Mouse (Mus musculus) embryonic facial prominence, embryonic 11.5 days (tissue): ENCODE data around the gene Cbll1. TPM values are rescaled to one million over a fixed set of nuclear protein-coding genes. Genes with fewer than 3 reads are reported as not detected.
A peak's percentile ranks its signal among the peaks of the same experiment; 100 is the strongest.
"Not testable (repeated sequence)": the region's sequence is repeated elsewhere in the genome, so short reads cannot be mapped to it uniquely, and the experiment has no call there.

Experiments
- ATAC-seq: fragments of 200-750 bp; cut with Nextera tagmentation; replicated peaks from 2 replicates; pipeline ENCODE4 v1.8.0; 2017; ENCODE audit warnings: low read depth; ENCODE audit not compliant: insufficient number of reproducible peaks, low FRiP score, low TSS enrichment
- DNase-seq: peaks from one replicate; pipeline ENCODE4 v3.0.0-alpha.2; 2015; ENCODE audit warnings: low spot score
- H3K27ac ChIP-seq: fragments of 300-500 bp; sonication (generic); replicated peaks from 2 replicates; pipeline ENCODE4 v1.5.1; 2014; ENCODE audit warnings: mild to moderate bottlenecking, low read depth, low read length, control low read depth
- H3K27me3 ChIP-seq: fragments of 300-500 bp; sonication (generic); 2 replicates; pipeline ENCODE4 v1.6.1; 2014; ENCODE audit warnings: mild to moderate bottlenecking, low read length, moderate library complexity, mixed read lengths; ENCODE audit not compliant: control insufficient read depth, insufficient read depth
- H3K36me3 ChIP-seq: fragments of 300-500 bp; sonication (generic); replicated peaks from 2 replicates; pipeline ENCODE4 v1.6.1; 2014; ENCODE audit warnings: low read depth, mild to moderate bottlenecking, low read length, moderate library complexity, mixed read lengths; ENCODE audit not compliant: control insufficient read depth, insufficient read depth
- H3K4me1 ChIP-seq: fragments of 300-500 bp; sonication (generic); 2 replicates; pipeline ENCODE4 v1.6.1; 2014; ENCODE audit warnings: low read length, mixed read lengths; ENCODE audit not compliant: control insufficient read depth, insufficient read depth
- H3K4me2 ChIP-seq: fragments of 300-500 bp; sonication (generic); 2 replicates; pipeline ENCODE4 v1.6.1; 2014; ENCODE audit warnings: low read depth, mild to moderate bottlenecking, control low read depth, low read length, moderate library complexity
- H3K4me3 ChIP-seq: fragments of 300-500 bp; sonication (generic); 2 replicates; pipeline ENCODE4 v1.5.1; 2014; ENCODE audit warnings: low read depth, low read length, control low read depth
- H3K9ac ChIP-seq: fragments of 300-500 bp; sonication (generic); replicated peaks from 2 replicates; pipeline ENCODE4 v1.6.1; 2014; ENCODE audit warnings: mild to moderate bottlenecking, control low read depth, low read length
- H3K9me3 ChIP-seq: fragments of 300-500 bp; sonication (generic); replicated peaks from 2 replicates; pipeline ENCODE4 v1.6.1; 2016; ENCODE audit warnings: mild to moderate bottlenecking, low read length, inconsistent platforms, mixed read lengths; ENCODE audit not compliant: control insufficient read depth
- WGBS: fragments of 180-500 bp; shearing (Covaris S2); extraction: QIAGEN DNeasy Blood & Tissue Kit; methylation state at CpG from one replicate; pipeline ENCODE4 v1.1.7; 2014; 5-methylcytosine and 5-hydroxymethylcytosine counted together
- polyA plus RNA-seq: library from polyadenylated mRNA; unstranded; fragments of >200 nt; fragmentation: Nextera tagmentation; extraction: Ambion mirVana; gene quantifications from 2 replicates; pipeline ENCODE4 v1.2.1, GENCODE M21; 2014

Gene Cbll1
- polyA plus RNA-seq, 1 experiment from 2014 or later: 24.6 TPM

DNA sequence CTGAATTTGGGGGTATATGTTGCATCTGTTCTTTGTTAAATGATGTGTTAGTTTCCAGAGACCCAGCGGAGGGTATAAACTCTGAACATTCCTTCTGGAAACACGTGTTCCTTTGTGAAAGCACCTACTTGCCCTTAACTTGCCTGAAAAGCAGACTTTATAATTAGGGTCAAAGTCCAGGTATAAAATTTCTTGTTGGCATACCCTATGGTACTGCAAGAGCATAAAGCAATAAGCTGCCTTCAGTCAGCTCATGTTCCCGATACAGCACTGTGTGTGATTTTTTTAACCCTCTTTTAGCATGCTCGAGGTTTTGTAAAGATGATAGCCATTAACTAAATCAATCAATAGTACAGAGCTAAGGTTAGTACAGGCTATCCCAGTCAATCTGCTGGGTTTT, 36.8 kb downstream of the Cbll1 start:
- H3K4me2 ChIP-seq: no peak overlapping the region
- no peaks in the 10 kb centered on the region for H3K27me3 ChIP-seq
- WGBS: 70% methylated on average over 4 of the region's 4 CpGs
- no peak overlapping the region for H3K27ac ChIP-seq
- no peaks in the 10 kb centered on the region for H3K4me1 ChIP-seq
- H3K9ac ChIP-seq: no peak overlapping the region
- DNase-seq (no peak), ATAC-seq (no peak)
- no peaks in the 10 kb centered on the region for H3K9me3 ChIP-seq
- H3K4me3 ChIP-seq: no peak overlapping the region
- H3K36me3 ChIP-seq: no peaks in the 10 kb centered on the region

GRCm38 (mm10) chr12:31461371-31461770, 38.0 kb downstream of the Cbll1 start:
- Histone ChIP-seq H3K27ac (no peak overlapping the region), H3K9me3 (no peaks in the 10 kb centered on the region), H3K27me3 (no peaks in the 10 kb centered on the region), H3K36me3 (no peaks in the 10 kb centered on the region), H3K4me1 (no peaks in the 10 kb centered on the region), H3K4me3 (no peak overlapping the region), H3K4me2 (no peak overlapping the region), H3K9ac (no peak overlapping the region)
- DNase-seq (no peak), ATAC-seq (no peak)
- WGBS: 93% methylated on average over 9 of the region's 9 CpGs

DNA sequence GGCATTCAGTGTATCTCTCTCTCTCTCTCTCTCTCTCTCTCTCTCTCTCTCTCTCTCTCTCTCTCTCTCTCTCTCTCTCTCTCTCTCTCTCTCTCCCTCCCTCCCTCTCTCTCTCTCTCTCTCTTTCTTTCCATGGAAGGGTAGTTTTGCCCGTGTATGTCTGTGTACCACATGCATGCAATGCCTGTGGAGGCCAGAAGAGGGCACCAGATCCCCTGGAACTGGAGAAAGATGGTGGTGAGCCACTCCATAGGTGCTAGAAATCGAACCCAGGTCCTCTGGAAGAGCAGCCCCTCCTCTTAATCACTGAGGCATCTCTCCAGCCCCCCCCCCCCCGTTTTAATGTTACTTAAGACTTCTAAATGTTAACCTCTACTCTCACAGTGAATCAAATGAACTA, 39.1 kb downstream of the Cbll1 start:
- not testable (repeated sequence) for ATAC-seq, DNase-seq, H3K27me3 ChIP-seq, H3K4me2 ChIP-seq, H3K36me3 ChIP-seq, H3K9ac ChIP-seq, H3K4me3 ChIP-seq, H3K9me3 ChIP-seq, H3K4me1 ChIP-seq, H3K27ac ChIP-seq
- WGBS: 44% methylated on average over 3 of the region's 3 CpGs

DNA sequence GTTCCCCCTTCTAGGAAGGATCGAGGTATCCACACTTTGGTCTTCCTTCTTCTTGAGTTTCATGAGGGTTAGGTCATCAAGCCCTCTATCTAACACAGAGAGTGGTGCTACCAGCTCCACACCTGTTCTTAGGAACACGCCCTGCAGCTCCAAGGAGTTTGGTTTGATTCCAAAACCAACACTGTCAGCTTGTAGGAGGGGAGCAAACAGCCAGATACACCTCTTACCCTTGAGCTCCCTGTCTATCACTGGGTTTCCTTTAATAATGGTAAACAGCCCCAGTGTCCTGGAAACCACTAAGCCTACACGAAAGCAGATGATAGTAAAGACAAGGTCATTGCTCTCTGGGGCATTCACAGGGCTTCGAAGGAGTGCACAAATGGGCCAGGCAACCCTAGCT, 40.9 kb downstream of the Cbll1 start:
- WGBS: 75% methylated on average over 4 of the region's 4 CpGs
- Histone ChIP-seq H3K9me3 (no peaks in the 10 kb centered on the region), H3K4me1 (no peaks in the 10 kb centered on the region), H3K27me3 (no peaks in the 10 kb centered on the region), H3K4me3 (no peak overlapping the region), H3K4me2 (no peak overlapping the region), H3K36me3 (no peaks in the 10 kb centered on the region), H3K9ac (no peak overlapping the region), H3K27ac (no peak overlapping the region)
- ATAC-seq (no peak), DNase-seq (no peak)

DNA sequence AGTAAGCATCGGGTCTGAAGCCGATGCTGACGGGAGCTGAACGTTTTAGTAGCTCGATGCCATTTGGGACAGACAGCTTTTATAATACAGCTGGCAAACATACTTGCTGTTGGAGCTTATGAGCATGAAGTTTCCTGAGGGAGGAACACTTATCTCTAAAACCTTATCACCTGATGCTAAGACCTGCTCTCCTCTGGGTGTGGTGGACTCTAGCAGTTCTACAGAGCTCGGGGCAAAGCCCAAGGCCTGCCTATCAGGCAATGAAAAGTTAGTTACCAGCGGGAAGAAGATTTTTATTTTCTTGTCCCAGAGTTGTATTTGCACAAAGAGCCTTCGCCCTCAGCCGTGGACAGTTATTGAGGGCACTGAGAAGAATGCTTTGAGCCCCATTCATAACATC, 43.1 kb downstream of the Cbll1 start:
- ATAC-seq (no peak), DNase-seq (no peak)
- Histone ChIP-seq H3K36me3 (no peaks in the 10 kb centered on the region), H3K27me3 (no peaks in the 10 kb centered on the region), H3K4me3 (no peak overlapping the region), H3K4me2 (no peak overlapping the region), H3K9ac (no peak overlapping the region), H3K9me3 (no peaks in the 10 kb centered on the region), H3K4me1 (no peaks in the 10 kb centered on the region), H3K27ac (no peak overlapping the region)
- WGBS: 83% methylated on average over 9 of the region's 9 CpGs

- no peak overlapping the region for H3K4me2 ChIP-seq
- WGBS: 93% methylated on average over 3 of the region's 3 CpGs
- no peak for DNase-seq
- H3K9me3 ChIP-seq: no peaks in the 10 kb centered on the region
- no peak overlapping the region for H3K4me3 ChIP-seq
- no peaks in the 10 kb centered on the region; the same call in 1 of the 2 replicates for H3K4me1 ChIP-seq
- H3K27me3 ChIP-seq: no peaks in the 10 kb centered on the region
- no peaks in the 10 kb centered on the region for H3K36me3 ChIP-seq
- H3K27ac ChIP-seq: no peak overlapping the region
- H3K9ac ChIP-seq: no peak overlapping the region
- ATAC-seq: no peak
Measured at GRCm38 (mm10) chr12:31449341-31449740, 50.1 kb downstream of the Cbll1 start.

GRCm38 (mm10) chr12:31444827-31445226, 54.6 kb downstream of the Cbll1 start:
- no peaks in the 10 kb centered on the region; the same call in 1 of the 2 replicates for H3K4me1 ChIP-seq
- H3K36me3 ChIP-seq: no peaks in the 10 kb centered on the region
- no peak overlapping the region for H3K27ac ChIP-seq
- H3K4me3 ChIP-seq: no peak overlapping the region
- DNase-seq (no peak), ATAC-seq (no peak)
- H3K9ac ChIP-seq: no peak overlapping the region
- WGBS: 86% methylated on average over 6 of the region's 6 CpGs
- H3K4me2 ChIP-seq: no peak overlapping the region
- H3K27me3 ChIP-seq: no peaks in the 10 kb centered on the region
- no peaks in the 10 kb centered on the region for H3K9me3 ChIP-seq

GRCm38 (mm10) chr12:31444131-31444546, 55.3 kb downstream of the Cbll1 start:
- H3K27me3 ChIP-seq: no peaks in the 10 kb centered on the region
- peak overlapping the region; percentile 29; the same call in 1 of the 2 replicates for H3K4me2 ChIP-seq
- H3K36me3 ChIP-seq: no peaks in the 10 kb centered on the region
- ATAC-seq (peak; percentile 70; the same call in 1 of the 2 replicates), DNase-seq (peak; percentile 83)
- 3% methylated on average over 11 of the region's 11 CpGs for WGBS
- H3K27ac ChIP-seq: no peak overlapping the region
- no peaks in the 10 kb centered on the region for H3K9me3 ChIP-seq
- H3K4me3 ChIP-seq: no peak overlapping the region
- H3K9ac ChIP-seq: no peak overlapping the region
- no peaks in the 10 kb centered on the region; the same call in 1 of the 2 replicates for H3K4me1 ChIP-seq
